Mouse (Mus musculus): ENCODE data around the gene Cttnbp2.
A peak's percentile ranks its signal among the peaks of the same experiment; 100 is the strongest.

The Cttnbp2 gene

DNA sequence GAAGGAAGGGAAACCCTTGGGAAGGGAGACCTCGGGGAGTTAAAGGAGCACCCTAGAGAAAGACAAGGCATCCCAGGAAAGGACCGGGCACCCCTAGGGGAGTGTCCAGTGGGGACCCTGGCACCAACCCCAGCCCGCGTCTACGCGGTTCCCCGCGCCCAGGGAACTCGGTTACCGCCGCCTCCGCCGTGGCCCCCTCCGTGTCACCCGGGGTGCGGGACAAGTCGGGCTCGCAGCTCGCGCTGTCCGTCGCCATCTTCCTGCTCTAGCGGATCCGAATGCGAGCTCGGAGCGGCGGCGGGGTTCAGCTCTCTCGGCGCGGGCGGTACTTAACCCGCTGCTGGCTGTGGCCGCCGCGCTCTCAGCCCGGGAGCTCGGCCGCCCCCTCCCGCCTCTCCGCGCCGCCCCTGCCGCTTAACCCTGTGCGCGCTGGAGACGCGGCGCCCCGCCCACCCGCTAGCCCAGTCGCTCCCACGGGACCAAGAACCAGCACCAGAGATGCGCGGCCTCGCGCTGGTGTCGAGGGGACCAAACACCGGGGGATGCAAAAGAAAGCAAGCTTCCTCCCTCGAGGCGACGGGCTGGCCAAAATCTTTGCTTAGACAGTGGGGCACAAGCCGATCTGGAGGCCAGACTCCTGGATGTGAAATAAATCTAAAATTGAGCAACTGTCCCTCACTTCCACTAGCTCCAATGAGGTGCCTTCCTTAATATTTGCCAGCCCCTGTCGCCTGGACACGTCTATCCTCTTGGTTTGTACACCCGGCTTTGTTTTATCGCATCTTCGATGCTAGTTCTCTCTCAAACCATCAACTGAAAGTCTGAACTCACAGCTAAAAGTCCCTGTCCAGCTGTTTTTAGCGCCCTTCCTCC lies at the start of gene Cttnbp2:
TSS of gene Cttnbp2 (minus strand) at position 364 of the 873 bp plus-strand sequence.
- DNase-seq (ENCODE audit: low spot score): peak; percentile 54

DNA sequence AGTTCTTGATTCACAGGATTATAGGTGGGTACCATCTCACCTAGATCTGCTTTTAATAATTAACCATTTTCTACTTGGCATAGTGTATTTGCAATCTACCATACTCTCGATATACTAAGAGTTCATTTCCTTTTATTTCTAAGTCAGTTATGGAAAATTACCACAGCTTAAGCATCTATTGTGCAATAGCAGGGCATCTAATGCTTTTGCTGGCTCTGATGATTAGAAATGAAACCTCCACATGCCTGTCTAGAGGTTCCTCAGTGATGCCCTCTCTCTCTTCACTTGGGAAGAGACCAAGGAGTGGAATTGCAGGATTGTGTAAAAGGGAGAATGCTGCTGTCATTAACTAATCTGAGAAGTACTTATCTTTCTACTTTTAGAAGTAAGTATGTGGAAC lies 44.4 kb upstream of the Cttnbp2 start:
- DNase-seq (ENCODE audit: low spot score): no peak

DNA sequence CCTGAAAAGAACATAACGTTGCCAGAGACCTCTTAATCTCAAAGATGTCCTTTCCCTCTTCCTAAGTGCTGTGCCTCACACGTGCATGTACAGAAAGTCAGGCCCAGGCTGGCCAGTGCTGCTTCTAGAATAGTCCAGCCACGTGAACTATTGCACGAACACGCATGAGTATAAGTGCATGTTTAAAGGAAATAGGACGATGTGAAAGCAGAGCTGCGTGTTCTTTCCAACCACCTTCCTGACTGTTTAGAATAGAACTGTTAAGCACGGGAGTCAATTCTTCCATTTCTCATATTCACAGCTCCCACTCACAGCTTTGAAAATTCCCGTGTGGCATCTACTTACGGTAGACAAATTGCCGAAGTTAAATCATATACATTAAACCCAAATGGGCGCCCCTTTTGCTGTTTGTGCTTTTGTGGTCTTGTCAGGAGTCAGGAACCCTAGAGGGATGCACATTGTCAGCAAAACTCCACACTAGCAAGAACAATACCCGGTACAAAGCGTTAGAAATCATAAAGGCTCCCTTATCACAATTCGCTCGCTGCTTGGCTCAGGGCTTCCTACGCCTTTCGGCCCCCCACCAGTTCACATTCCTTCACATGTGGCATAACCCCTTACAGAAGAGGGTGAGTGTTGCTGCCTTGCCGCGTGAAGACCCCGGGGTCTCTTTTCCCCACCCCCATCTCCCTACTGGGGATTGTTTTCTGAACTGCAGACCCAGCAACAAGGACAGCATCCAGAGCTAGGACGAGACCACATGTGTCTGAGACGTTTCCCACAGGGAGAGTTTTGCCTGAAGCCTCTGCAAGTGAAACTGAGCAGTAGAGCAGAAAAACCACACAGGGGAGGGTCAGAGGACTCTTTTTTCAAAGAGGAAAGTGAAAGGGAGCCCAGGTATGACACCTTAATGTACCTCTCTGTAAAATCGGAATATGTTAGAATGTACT lies 33.1 kb upstream of the Cttnbp2 start:
- no peak for DNase-seq (ENCODE audit: low spot score)

DNA sequence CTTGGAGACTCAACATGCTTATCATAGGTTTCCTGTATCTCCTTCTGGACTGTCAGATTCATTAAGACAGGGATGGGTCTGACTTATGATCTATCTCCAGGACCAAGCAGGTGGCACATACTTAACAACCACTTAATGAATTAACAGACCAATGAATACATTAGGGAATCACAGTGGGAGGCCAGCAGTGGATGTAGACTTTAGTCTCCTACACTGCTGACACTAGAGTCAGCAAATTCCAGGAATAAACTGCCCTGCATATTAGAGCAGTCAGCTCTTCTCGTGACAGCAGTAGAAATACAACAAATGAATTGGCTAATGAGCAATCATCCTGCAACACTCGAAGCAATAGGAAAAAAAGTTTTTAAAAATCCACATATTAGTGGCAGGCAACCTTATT lies 29.2 kb upstream of the Cttnbp2 start:
- no peak for DNase-seq (ENCODE audit: low spot score)

DNA sequence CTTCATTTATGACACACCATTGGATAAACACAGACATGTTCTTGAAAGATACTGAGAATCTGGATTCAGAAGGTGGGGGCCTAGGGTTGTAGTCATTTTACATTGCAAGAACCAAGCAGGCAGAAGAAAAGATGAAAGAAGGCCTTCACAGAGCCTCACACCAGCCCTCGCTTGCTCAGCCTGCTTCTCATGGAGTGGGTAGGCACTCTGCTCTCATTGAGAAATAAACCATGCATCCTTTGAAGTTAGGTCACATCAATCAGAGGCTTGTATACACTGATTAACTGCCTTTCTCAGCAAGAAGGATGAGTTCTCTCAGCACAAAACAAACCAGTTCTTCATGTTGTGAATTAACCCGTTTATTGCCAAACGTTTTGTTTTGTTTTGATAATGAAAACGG lies 25.8 kb upstream of the Cttnbp2 start:
- DNase-seq (ENCODE audit: low spot score): no peak

DNA sequence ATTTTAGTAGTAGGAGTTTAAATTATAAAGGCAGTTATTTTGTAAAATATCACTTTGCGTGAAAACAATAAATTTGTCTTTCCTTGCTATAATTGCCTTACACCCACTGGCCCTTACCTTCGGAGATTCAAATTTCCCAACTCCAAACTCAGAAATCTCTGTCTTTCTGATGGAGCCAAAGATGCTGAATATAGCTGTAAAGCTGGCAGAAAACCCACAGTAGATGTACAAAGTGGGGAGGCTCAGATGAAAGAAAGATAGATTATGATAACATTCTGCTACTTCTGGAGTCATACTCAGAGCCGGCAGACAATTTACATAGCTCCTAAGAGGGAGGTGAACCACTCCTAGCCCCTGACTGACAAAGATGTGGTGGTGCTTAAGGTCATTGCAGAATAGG lies 15.8 kb upstream of the Cttnbp2 start:
- DNase-seq (ENCODE audit: low spot score): no peak

DNA sequence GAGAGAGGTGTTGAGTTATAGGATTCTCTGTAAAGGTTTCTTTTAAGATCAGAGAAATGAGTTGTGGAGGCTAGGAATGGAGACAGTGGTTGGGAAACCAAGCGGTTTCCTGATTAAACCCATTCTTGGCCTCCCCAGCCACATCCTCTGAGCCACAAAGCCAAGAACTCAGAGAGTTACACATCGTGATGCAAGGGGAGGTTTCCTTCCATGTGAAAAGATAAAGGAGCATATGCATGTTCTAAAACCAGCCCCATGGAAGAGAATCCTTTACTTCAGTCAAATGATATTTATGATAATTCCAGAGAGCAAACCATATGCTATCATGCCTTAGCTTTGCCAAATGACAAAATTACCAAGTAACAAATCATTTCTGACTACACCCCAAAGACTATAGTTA lies 3.0 kb upstream of the Cttnbp2 start:
- DNase-seq (ENCODE audit: low spot score): no peak

DNA sequence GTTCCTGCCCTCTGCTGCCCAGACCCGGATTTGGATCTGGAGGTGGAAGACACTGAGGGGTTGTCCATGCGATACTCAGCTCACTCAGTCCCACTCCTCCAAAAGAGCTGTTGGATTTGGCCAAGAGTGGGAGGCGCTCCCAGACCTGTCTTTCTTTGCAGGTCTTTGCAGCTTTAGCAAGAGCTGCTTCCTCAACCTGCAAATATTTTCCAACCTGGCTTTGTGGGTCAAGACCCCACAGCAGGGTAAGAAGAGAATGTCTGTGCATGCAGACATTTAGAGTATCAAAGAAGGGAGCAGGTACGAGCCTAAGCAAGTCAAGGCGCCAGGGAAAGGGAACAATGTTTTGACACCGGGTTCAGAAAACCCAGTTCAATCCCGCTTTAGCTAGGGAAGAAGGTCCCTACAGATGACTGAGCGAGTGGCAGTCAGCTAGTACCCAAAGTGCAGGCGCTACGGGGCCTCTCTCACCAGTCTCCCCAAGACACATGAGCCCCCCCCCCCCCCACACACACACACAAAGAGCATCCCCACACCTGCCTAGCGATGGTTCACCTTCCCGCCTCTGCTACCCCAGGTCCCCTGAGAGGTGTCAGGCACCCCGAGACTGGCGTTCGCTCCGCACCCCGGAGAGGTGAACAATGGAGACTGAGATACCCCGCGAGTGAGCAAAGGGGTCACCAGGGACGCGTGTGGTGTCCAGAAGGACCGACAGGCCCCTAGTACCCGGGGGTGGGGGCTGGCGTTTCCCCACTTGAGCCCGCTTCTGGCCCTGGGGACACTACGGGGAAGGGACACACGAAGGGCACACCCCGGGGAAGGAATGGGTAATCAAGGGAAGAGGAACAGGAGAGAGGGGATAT lies 801 bp downstream of the Cttnbp2 start:
- no peak for DNase-seq (ENCODE audit: low spot score)

DNA sequence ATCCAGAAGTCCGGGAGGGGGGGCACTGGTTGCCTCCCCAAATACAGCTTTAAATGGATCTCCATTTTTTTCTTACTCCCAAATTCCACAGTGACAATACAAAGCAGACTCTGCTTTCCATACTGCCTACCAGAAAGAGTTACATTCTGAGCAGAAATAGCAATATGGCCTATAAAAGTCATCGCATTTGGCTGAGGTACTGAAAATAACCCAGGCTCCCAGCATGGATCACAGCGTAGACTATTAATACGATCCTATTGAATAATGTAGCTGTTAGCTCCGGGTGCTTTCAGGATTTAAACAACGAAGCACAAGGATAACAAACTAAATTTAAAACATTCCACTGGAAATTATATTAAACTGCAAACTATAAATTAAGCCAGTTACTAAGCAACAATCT lies 2.8 kb downstream of the Cttnbp2 start:
- no peak for DNase-seq (ENCODE audit: low spot score)

DNA sequence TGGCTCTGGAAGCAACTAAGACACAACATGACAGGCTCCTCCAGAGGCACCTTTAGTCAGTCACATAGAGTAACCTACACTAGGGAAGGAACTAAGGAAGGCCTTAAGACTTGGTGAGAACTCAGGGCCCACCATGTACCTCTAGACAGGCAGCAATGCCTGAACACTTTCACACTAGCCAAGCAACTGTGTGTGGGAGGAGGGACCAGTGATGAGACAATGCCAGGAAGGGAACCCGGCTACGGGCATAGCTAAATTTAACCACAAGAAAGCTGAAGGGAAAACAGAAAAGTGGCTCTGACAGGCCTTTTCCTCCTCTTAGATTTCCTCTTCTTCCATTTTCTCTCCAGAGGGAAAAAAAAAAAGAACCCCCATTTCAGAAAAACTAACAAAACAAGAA lies 6.6 kb downstream of the Cttnbp2 start:
- no peak for DNase-seq (ENCODE audit: low spot score)

DNA sequence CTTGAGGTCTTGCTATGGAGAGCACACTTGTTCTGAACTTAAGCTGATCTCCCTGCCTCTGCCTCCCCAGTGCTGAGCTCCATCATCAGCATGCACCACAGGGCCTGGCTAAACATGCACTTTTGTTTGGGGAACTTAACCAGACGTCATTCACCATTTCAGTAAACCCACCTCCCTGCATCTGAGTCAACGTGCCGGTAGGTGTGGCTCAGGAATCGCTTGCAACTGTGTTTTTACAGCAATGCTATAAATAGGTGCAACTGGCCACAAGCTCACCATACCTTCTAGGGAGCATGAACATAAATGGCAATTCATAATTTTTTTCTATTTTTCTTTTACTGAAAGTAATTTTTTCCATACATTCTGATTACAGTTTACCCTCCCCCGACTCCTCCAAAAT lies 14.8 kb downstream of the Cttnbp2 start:
- DNase-seq (ENCODE audit: low spot score): no peak

DNA sequence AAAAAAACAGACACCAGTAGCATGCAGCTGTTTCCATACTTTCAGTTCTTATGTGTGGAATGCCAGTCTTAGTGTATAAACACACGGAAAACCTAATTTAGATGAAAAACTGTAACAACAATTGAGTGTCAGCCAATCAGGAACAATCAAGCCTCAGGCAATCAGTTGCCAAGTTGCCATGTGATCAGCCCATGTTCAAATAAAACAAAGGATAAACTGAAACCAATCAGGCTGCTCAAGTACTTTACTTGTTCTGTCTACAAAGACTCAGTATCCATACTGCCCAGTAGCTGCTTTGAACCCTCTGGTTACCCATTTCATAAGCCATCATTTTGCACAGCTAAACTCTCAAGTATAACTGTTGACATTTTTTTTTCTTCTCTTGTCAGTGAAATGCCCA lies 21.7 kb downstream of the Cttnbp2 start:
- DNase-seq (ENCODE audit: low spot score): no peak

DNA sequence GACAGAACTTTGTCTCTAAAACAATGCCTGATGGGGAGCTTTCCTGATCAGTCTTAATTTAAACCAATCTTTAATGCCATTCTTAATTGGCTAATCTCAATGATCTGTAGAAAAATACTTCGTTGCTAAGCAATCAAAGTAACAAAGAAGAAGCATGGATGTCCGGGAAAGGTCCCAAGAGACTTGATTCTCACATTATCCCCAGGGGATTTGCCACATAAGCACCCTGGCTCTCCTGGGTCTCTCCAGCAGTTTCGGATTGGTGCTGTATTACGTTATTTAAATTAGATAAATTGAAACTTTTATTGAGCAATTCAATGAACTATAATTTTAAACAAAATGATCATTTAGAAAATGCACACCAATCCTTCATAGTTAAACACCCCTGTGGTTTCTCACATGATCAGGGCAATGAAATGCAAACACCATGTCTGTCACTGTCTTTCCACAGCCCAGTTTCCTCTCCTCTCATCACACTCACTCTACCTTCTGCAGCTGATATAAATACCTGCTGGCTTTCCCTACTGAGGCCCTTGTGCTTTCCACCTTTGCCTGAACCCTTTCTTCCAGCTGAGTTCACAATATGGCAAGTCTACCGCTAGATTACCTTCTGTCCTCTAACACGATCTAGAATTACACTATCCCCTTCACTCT lies 22.3 kb downstream of the Cttnbp2 start:
- DNase-seq (ENCODE audit: low spot score): no peak

DNA sequence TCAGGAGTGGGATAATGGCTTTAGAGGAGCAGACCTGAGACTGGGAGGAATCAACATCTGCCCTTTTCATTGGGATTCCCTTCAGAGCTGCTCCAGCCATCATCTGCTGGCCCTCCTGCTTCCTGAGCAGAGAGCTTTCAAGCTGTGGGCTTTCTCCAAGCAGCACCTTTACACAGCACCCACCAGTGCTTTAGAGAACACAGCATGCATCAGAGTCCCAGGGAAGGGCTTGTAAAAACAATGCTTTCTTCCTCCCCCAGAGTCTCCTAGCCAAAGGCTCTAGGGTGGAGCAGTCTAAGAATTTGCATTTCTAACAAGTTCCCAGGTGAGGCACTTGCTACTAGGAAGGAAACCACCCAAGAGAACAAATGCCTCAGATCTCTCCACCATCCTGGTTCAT lies 29.6 kb downstream of the Cttnbp2 start:
- DNase-seq (ENCODE audit: low spot score): no peak

DNA sequence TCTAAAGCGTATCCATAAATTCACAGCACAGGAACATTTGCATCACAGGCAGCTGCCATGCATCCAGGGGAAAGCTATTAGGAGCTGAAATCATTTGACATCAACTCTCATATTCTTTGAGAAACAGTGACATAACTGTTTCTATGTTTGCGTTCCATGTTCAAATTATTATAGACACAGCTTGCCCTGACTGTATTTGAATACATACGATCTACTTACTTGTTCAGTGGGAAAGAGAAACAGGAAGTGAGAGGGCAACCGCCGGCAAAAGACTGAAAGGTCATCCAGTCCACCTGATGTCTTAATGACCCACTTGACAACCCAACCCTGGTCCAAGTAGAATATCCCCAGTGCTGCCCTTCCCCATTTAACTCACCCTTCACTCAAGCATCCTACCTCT lies 30.6 kb downstream of the Cttnbp2 start:
- no peak for DNase-seq (ENCODE audit: low spot score)

DNA sequence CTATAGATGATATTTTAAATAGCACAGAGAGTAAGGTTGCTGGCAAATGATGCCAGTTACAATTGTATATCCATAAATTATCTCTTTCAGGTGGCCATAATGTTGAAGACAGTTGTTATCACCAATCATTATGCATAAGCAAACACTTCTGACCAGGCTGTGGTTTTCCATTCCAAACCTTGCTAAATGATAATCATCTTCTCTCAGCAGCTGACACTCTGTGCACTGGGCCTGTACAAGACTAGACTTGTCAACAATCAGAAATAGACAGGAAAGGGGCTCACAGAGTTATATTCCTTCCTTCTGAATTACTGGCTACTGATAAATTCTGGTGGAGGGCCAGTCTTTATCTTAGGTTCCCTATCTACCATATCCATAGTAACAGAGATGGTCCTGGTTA lies 32.1 kb downstream of the Cttnbp2 start:
- no peak for DNase-seq (ENCODE audit: low spot score)

DNA sequence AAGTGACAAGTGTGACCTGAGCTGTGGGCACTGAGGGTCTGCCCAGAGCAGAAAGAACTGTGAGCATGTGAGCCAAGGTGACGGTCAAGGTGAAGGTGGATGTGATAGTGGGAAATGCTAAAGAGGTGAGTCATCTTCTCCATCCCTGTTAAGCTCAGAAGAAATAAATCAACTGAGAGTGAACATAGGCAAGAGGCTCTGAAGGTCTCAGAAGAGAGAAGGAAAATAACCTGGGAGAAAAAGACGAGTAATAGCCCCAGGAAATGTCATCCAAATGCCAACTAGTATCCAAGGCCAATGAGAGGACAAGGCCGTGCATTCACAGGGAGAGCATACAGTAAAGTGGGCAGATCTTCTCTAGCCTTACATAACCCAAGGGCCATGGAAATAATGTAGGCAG lies 32.9 kb downstream of the Cttnbp2 start:
- no peak for DNase-seq (ENCODE audit: low spot score)

DNA sequence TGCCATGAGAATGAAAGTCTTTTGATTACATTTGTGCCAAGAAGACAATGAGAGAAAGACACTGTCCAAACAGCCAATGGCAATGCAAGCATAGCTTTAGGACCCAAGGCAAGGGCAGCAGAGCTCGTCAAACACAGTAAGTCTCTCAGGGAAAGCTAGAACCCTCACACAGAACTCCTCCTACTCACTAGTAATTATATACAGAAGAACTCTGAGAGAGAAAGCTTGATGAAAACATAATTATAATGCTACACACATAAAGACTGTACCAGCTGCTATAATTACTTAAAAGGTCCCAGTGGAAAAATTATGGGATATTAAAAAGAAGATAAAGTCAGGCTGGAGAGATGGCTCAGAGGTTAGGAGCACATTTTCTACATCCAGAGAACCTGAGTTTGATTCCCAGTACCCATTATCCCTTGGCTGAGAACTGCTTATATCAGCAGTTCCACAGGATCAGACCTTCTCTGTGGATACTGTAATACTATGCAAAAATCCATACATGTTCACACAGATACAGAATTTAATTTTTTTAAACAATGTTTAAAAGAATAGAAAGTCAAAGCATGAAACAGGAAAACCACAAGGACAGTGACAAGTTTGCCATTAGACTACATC lies 37.2 kb downstream of the Cttnbp2 start:
- no peak for DNase-seq (ENCODE audit: low spot score)

DNA sequence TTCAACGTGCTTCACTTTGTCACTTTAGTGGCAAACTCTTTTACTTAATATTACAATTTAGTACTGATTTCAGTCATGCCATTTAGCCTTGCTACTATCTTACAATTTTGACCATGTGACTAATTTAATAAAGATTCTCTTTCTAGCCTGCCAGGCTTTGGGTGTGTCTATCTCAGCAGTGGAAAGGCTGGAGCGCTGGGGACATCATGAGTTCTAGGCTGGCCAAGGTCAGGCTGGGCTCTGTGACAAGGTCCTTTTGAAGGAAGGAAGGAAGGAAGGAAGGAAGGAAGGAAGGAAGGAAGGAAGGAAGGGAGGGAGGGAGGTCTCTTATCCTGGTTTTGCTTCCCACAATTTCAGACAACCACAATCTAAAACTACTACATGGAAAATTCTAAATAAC lies 39.7 kb downstream of the Cttnbp2 start:
- DNase-seq (ENCODE audit: low spot score): no peak

DNA sequence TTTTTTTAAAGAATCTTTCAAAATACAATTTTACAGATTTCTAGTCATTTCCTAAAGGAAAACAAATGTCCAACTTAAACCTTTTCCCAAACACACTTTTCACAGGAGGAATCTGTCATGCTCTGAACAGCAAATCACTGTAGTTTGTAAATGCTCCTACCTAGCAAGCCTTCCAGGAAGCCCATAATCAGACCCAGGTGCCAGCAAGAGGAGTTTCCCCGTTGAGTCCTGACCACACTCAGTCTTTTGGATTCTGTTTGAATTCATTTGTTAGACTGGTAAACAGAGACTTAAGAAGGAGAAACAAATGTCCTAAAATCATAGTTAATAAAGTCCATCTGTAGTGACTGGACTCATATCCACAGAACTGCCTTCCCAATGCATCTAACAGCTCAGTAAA lies 40.1 kb downstream of the Cttnbp2 start:
- no peak for DNase-seq (ENCODE audit: low spot score)

DNA sequence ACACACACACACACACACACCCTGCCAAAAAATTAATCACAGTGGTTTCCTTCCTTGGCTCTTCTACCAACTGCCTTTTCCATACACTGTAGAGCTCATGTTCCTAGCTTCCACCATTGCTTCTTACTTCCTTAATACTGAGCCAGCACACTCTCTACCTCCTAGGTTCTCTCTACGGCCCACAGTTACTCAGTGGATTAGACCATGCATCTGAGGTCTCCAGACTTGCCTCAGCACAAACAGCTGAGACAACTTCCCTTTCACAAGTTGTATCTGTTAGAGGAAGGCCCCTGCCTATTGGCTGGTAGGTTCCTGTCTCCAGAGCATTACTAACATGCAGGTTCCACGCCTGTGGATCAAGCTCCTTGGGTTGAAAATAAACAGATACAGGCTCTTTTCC lies 45.4 kb downstream of the Cttnbp2 start:
- no peak for DNase-seq (ENCODE audit: low spot score)

All from ovary, adult 18-20 months (tissue).